Mouse (Mus musculus) intestine, embryonic 16.5 days (tissue): ENCODE measurements at regions not wholly inside any gene's neighbourhood (a gene's known extent, or its start where the extent isn't known, plus 50 kb on each side); places are given as distances from the start of the nearest gene placed in this dataset.
"Not testable (repeated sequence)": the region's sequence is repeated elsewhere in the genome, so short reads cannot be mapped to it uniquely, and the experiment has no call there.

ENCODE experiments used
- ATAC-seq: fragments of 200-750 bp; cut with Nextera tagmentation; 2 replicates; pipeline ENCODE4 v1.8.0; 2017; ENCODE audit warnings: moderate TSS enrichment, moderate library complexity
- H3K27ac ChIP-seq: fragments of 300-500 bp; sonication (generic); 2 replicates; pipeline ENCODE4 v1.5.1; 2014; ENCODE audit warnings: mild to moderate bottlenecking, low read length
- H3K27me3 ChIP-seq: fragments of 300-500 bp; sonication (generic); replicated peaks from 2 replicates; pipeline ENCODE4 v1.6.1; 2014; ENCODE audit warnings: low read length, control low read depth, mixed read lengths; ENCODE audit not compliant: control insufficient read depth, insufficient read depth
- H3K36me3 ChIP-seq: fragments of 300-500 bp; sonication (generic); 2 replicates; pipeline ENCODE4 v1.6.1; 2014; ENCODE audit warnings: low read length, control low read depth; ENCODE audit not compliant: control insufficient read depth, insufficient read depth
- H3K4me1 ChIP-seq: fragments of 300-500 bp; sonication (generic); 2 replicates; pipeline ENCODE4 v1.6.1; 2014; ENCODE audit warnings: low read length, control low read depth, mixed read lengths; ENCODE audit not compliant: control insufficient read depth, insufficient read depth
- H3K4me2 ChIP-seq: fragments of 300-500 bp; sonication (generic); 2 replicates; pipeline ENCODE4 v1.6.1; 2014; ENCODE audit warnings: low read depth, low read length, control low read depth
- H3K4me3 ChIP-seq: fragments of 300-500 bp; sonication (generic); 2 replicates; pipeline ENCODE4 v1.5.1; 2014; ENCODE audit warnings: mild to moderate bottlenecking, low read length
- H3K9ac ChIP-seq: fragments of 300-500 bp; sonication (generic); 2 replicates; pipeline ENCODE4 v1.6.1; 2014; ENCODE audit warnings: low read depth, low read length
- H3K9me3 ChIP-seq: fragments of 300-500 bp; sonication (generic); 2 replicates; pipeline ENCODE4 v1.6.1; 2016; ENCODE audit warnings: low read length, control low read depth; ENCODE audit not compliant: control insufficient read depth
- WGBS: fragments of 180-500 bp; shearing (Covaris S2); extraction: QIAGEN DNeasy Blood & Tissue Kit; methylation state at CpG from one replicate; pipeline ENCODE4 v1.1.7; 2014; 5-methylcytosine and 5-hydroxymethylcytosine counted together

DNA sequence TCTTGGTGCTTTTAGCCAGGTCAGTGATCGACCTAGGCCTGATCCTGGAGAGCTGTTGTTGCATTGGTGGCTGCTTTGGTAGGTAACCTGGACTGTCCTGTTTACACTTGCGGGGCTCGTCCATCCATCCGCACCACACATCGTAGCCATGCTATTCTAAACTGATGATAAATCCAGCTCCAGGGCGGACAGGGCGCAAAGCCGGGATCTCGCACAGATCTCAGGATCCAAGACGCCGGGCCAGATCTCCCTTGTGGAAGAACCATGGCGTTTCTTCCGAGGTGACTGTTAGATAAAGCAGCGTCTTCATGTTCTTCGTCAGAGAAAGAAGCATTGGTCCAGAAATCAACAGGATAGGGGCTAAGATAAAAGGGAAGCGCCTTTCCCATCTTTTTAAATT, 115.6 kb downstream of the Sec16b start:
- WGBS: 88% methylated on average over 16 of the region's 16 CpGs
- not testable (repeated sequence) for H3K27ac ChIP-seq, H3K4me2 ChIP-seq, H3K27me3 ChIP-seq, H3K9ac ChIP-seq, H3K4me3 ChIP-seq, H3K9me3 ChIP-seq, H3K36me3 ChIP-seq, ATAC-seq, H3K4me1 ChIP-seq

GRCm38 (mm10) chr1:157632586-157632985, 126.1 kb downstream of the Sec16b start:
- Histone ChIP-seq H3K9ac (no peak overlapping the region), H3K27me3 (no peaks in the 10 kb centered on the region), H3K4me2 (no peak overlapping the region), H3K9me3 (no peaks in the 10 kb centered on the region), H3K4me3 (no peak overlapping the region), H3K27ac (no peak overlapping the region), H3K36me3 (no peaks in the 10 kb centered on the region), H3K4me1 (no peaks in the 10 kb centered on the region)
- WGBS: 60% methylated on average over 3 of the region's 3 CpGs
- ATAC-seq: no peak

- Histone ChIP-seq H3K27me3 (no peaks in the 10 kb centered on the region), H3K4me2 (no peak overlapping the region), H3K4me1 (no peaks in the 10 kb centered on the region), H3K27ac (no peak overlapping the region), H3K9ac (no peak overlapping the region), H3K9me3 (no peaks in the 10 kb centered on the region), H3K4me3 (no peak overlapping the region), H3K36me3 (no peaks in the 10 kb centered on the region)
- ATAC-seq: peak; percentile 77
- 76% methylated on average over 6 of the region's 6 CpGs for WGBS
Observed at GRCm38 (mm10) chr1:157633470-157633869, 126.9 kb downstream of the Sec16b start.

- no peaks in the 10 kb centered on the region for H3K27me3 ChIP-seq
- H3K4me2 ChIP-seq: no peak overlapping the region
- no peak overlapping the region for H3K27ac ChIP-seq
- H3K36me3 ChIP-seq: no peaks in the 10 kb centered on the region
- no peaks in the 10 kb centered on the region for H3K4me1 ChIP-seq
- no peak for ATAC-seq
- H3K9me3 ChIP-seq: no peaks in the 10 kb centered on the region
- H3K9ac ChIP-seq: no peak overlapping the region
- no peak overlapping the region for H3K4me3 ChIP-seq
- WGBS: 81% methylated on average over 6 of the region's 6 CpGs
Observed at GRCm38 (mm10) chr1:157635776-157636175, 129.2 kb downstream of the Sec16b start.

- Histone ChIP-seq H3K36me3 (no peaks in the 10 kb centered on the region), H3K4me3 (no peak overlapping the region), H3K4me1 (no peaks in the 10 kb centered on the region), H3K9me3 (no peaks in the 10 kb centered on the region), H3K27ac (no peak overlapping the region), H3K4me2 (no peak overlapping the region), H3K27me3 (no peaks in the 10 kb centered on the region), H3K9ac (no peak overlapping the region)
- WGBS: 82% methylated on average over 6 of the region's 6 CpGs
- ATAC-seq: no peak
Observed at GRCm38 (mm10) chr1:157643524-157643923, 137.0 kb downstream of the Sec16b start.

GRCm38 (mm10) chr1:157645682-157646421, 139.3 kb downstream of the Sec16b start:
- H3K9me3 ChIP-seq: no peaks in the 10 kb centered on the region
- 76% methylated on average over 8 of the region's 8 CpGs for WGBS
- no peak overlapping the region for H3K4me2 ChIP-seq
- no peaks in the 10 kb centered on the region for H3K4me1 ChIP-seq
- H3K27me3 ChIP-seq: no peaks in the 10 kb centered on the region
- no peaks in the 10 kb centered on the region for H3K36me3 ChIP-seq
- ATAC-seq: no peak
- no peak overlapping the region for H3K9ac ChIP-seq
- no peak overlapping the region for H3K27ac ChIP-seq
- no peak overlapping the region for H3K4me3 ChIP-seq

GRCm38 (mm10) chr1:157655446-157655845, 148.9 kb downstream of the Sec16b start:
- H3K4me3 ChIP-seq: no peak overlapping the region
- no peaks in the 10 kb centered on the region for H3K4me1 ChIP-seq
- no peak overlapping the region for H3K27ac ChIP-seq
- 75% methylated on average over 4 of the region's 4 CpGs for WGBS
- H3K27me3 ChIP-seq: no peaks in the 10 kb centered on the region
- H3K36me3 ChIP-seq: no peaks in the 10 kb centered on the region
- ATAC-seq: no peak
- no peak overlapping the region for H3K4me2 ChIP-seq
- H3K9me3 ChIP-seq: no peaks in the 10 kb centered on the region
- H3K9ac ChIP-seq: no peak overlapping the region

GRCm38 (mm10) chr1:157669626-157670025, 163.1 kb downstream of the Sec16b start:
- Histone ChIP-seq H3K4me2 (no peak overlapping the region), H3K9ac (no peak overlapping the region), H3K4me3 (no peak overlapping the region), H3K36me3 (no peaks in the 10 kb centered on the region), H3K4me1 (no peaks in the 10 kb centered on the region), H3K27ac (no peak overlapping the region), H3K9me3 (no peaks in the 10 kb centered on the region), H3K27me3 (no peaks in the 10 kb centered on the region)
- WGBS: 82% methylated on average over 6 of the region's 6 CpGs
- no peak for ATAC-seq

- Histone ChIP-seq H3K4me1 (no peaks in the 10 kb centered on the region), H3K27ac (no peak overlapping the region), H3K4me3 (no peak overlapping the region), H3K36me3 (no peaks in the 10 kb centered on the region), H3K4me2 (no peak overlapping the region), H3K9me3 (no peaks in the 10 kb centered on the region), H3K9ac (no peak overlapping the region), H3K27me3 (no peaks in the 10 kb centered on the region)
- ATAC-seq: no peak
- 39% methylated on average over 7 of the region's 7 CpGs for WGBS
Observed at GRCm38 (mm10) chr1:157684356-157684755, 177.8 kb downstream of the Sec16b start.

- no peaks in the 10 kb centered on the region for H3K4me1 ChIP-seq
- WGBS: 70% methylated on average over 2 of the region's 2 CpGs
- no peak overlapping the region for H3K4me2 ChIP-seq
- no peak overlapping the region for H3K9ac ChIP-seq
- H3K4me3 ChIP-seq: no peak overlapping the region
- no peaks in the 10 kb centered on the region for H3K36me3 ChIP-seq
- H3K27me3 ChIP-seq: no peaks in the 10 kb centered on the region
- ATAC-seq: peak; percentile 71
- H3K9me3 ChIP-seq: no peaks in the 10 kb centered on the region
- H3K27ac ChIP-seq: no peak overlapping the region
Observed at GRCm38 (mm10) chr1:157695198-157695597, 188.7 kb downstream of the Sec16b start.
